Mouse (Mus musculus): ENCODE measurements around the gene Cilp2.
A peak's percentile ranks its signal among the peaks of the same experiment; 100 is the strongest.

DNA sequence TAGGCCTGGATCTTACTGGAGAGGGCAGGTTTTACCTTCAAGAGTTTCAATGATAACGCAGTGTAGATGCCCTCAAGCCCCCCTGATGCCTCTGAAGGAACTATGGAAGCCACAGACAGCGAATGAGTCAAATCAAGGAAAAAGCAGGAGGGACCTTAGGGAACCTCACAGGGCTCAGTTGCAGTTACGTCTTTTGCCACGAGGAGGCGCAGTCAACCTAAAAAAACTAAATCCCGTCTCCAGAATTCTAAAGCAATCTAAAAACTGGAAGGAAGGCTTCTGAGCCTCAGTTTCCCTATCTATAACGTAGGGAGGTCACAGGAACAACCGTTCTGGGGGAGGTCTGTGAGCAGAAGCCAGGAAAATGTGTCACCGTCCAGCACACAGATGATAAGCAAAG is 13.3 kb downstream of the Cilp2 start:
- TF ChIP-seq CTCF (IDR thresholded peaks at IDR 0.05; ENCODE audit: low read depth): peak; percentile 78
- no peak for TF ChIP-seq EP300 (IDR thresholded peaks at IDR 0.05; ENCODE audit: low read depth)

Data from liver, postnatal 0 days (tissue).